Mouse (Mus musculus): ENCODE measurements at regions not wholly inside any gene's neighbourhood (a gene's known extent, or its start where the extent isn't known, plus 50 kb on each side); places are given as distances from the start of the nearest gene placed in this dataset.

DNA sequence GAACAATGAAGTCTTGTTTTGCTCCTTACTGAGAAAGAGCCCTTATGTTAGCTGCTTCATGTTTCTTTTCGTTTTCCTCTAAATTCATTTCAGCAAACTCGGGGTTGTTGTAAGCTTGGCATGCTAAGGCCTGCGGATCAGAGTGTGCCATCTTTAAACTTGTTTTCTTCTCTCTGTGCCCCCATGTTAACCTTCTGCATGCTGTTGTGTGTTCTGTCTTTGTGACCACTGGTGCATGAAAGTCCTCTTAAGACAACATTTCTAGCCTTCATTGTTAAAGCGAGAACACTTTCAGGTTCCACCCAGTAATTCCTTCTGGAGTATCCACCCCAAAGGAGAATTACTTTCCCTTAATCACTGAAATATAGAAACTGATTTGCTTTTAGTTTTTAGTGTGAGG lies 1392.5 kb downstream of the Stim2 start:
- Histone ChIP-seq H3K9me3 (replicated peaks; ENCODE audit: control insufficient read depth, low read length) (no peaks in the 10 kb centered on the region), H3K4me1 (ENCODE audit: control insufficient read depth, insufficient read depth, low read length) (no peaks in the 10 kb centered on the region), H3K4me3 (ENCODE audit: low read depth, low read length) (no peak overlapping the region), H3K9ac (replicated peaks; ENCODE audit: low read length) (no peak overlapping the region), H3K4me2 (ENCODE audit: low read depth, low read length) (no peak overlapping the region), H3K36me3 (replicated peaks; ENCODE audit: control insufficient read depth, insufficient read depth, low read depth, low read length) (no peaks in the 10 kb centered on the region), H3K27ac (replicated peaks; ENCODE audit: low read depth, low read length) (no peak overlapping the region), H3K27me3 (ENCODE audit: control insufficient read depth, insufficient read depth, low read length) (no peaks in the 10 kb centered on the region)
- no peak for ATAC-seq (replicated peaks; ENCODE audit: insufficient number of reproducible peaks, low FRiP score, low TSS enrichment, low read depth)
- 53% methylated on average over 4 of the region's 4 CpGs for WGBS
- DNase-seq (ENCODE audit: low spot score): no peak

DNA sequence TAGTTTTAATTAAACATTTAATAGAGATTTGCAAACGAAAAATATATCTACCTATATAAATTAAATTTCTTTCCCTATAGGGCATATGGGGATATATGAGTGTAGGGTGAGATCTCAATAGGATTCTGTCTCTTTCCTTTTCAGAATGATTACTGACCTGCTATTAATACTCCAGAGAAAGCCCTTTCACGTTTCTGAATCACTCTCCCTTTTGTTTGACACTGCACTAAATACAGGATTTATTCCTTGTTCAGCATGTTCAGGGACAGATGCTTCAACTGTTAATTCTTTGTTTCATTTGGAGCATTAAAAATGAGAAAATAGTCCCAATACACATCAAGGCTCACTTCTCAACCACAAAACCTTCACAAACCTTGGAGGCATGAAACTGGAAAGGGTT lies 1397.7 kb downstream of the Stim2 start:
- no peak overlapping the region for H3K4me2 ChIP-seq (ENCODE audit: low read depth, low read length)
- WGBS: 52% methylated on average over 2 of the region's 2 CpGs
- H3K4me3 ChIP-seq (ENCODE audit: low read depth, low read length): no peak overlapping the region
- no peaks in the 10 kb centered on the region for H3K4me1 ChIP-seq (ENCODE audit: control insufficient read depth, insufficient read depth, low read length)
- no peak for ATAC-seq (replicated peaks; ENCODE audit: insufficient number of reproducible peaks, low FRiP score, low TSS enrichment, low read depth)
- H3K36me3 ChIP-seq (replicated peaks; ENCODE audit: control insufficient read depth, insufficient read depth, low read depth, low read length): no peaks in the 10 kb centered on the region
- no peaks in the 10 kb centered on the region for H3K27me3 ChIP-seq (ENCODE audit: control insufficient read depth, insufficient read depth, low read length)
- H3K9ac ChIP-seq (replicated peaks; ENCODE audit: low read length): no peak overlapping the region
- H3K9me3 ChIP-seq (replicated peaks; ENCODE audit: control insufficient read depth, low read length): no peaks in the 10 kb centered on the region
- H3K27ac ChIP-seq (replicated peaks; ENCODE audit: low read depth, low read length): no peak overlapping the region
- no peak for DNase-seq (ENCODE audit: low spot score)

DNA sequence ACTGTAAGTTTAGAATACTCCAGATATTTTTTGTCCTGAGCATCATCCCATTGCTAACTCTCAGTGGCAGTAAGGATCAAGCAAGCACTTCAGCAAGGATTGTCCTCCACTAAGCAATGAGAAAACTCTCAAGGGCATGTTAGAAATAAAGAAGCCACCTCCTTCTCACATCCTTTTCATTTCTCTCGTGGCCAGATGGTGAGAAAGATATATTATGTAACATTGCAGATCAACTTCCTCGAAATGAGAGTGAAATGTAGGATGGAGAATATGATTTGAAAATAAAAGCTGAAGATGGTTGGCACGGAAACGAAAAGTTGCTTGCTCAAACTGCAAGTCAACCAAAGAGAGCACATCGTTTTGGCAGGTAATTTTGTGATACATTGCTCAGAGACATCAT lies 1417.8 kb downstream of the Stim2 start:
- Histone ChIP-seq H3K4me1 (ENCODE audit: control insufficient read depth, insufficient read depth, low read length) (no peaks in the 10 kb centered on the region), H3K9me3 (replicated peaks; ENCODE audit: control insufficient read depth, low read length) (no peaks in the 10 kb centered on the region), H3K27ac (replicated peaks; ENCODE audit: low read depth, low read length) (no peak overlapping the region), H3K4me2 (ENCODE audit: low read depth, low read length) (no peak overlapping the region), H3K27me3 (ENCODE audit: control insufficient read depth, insufficient read depth, low read length) (no peaks in the 10 kb centered on the region), H3K36me3 (replicated peaks; ENCODE audit: control insufficient read depth, insufficient read depth, low read depth, low read length) (no peaks in the 10 kb centered on the region), H3K9ac (replicated peaks; ENCODE audit: low read length) (no peak overlapping the region), H3K4me3 (ENCODE audit: low read depth, low read length) (no peak overlapping the region)
- DNase-seq (ENCODE audit: low spot score) (no peak), ATAC-seq (replicated peaks; ENCODE audit: insufficient number of reproducible peaks, low FRiP score, low TSS enrichment, low read depth) (no peak)
- 84% methylated on average over 5 of the region's 5 CpGs for WGBS

DNA sequence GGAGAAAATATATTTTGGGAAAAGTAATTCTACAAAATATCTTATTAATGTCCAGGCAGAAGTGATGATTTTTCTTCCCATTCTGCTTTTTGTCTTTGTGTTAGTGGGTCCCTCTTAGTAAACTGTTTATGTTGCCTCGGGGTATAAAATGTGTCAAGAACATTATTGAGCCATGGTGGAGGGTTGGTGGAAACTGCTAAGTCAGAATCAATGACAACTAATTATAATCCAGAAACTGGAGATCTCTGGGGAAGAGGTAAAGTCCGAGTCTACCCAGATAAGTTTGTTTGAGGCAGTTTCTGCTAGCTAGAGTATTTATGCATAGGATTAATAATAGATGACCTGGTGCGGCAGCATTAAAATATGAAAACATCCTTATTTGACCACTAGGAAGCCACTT lies 1440.9 kb downstream of the Stim2 start:
- H3K27me3 ChIP-seq (ENCODE audit: control insufficient read depth, insufficient read depth, low read length): no peaks in the 10 kb centered on the region
- no peak overlapping the region for H3K4me2 ChIP-seq (ENCODE audit: low read depth, low read length)
- no peak overlapping the region for H3K4me3 ChIP-seq (ENCODE audit: low read depth, low read length)
- no peaks in the 10 kb centered on the region for H3K9me3 ChIP-seq (replicated peaks; ENCODE audit: control insufficient read depth, low read length)
- no peaks in the 10 kb centered on the region for H3K4me1 ChIP-seq (ENCODE audit: control insufficient read depth, insufficient read depth, low read length)
- DNase-seq (ENCODE audit: low spot score) (no peak), ATAC-seq (replicated peaks; ENCODE audit: insufficient number of reproducible peaks, low FRiP score, low TSS enrichment, low read depth) (no peak)
- no peak overlapping the region for H3K27ac ChIP-seq (replicated peaks; ENCODE audit: low read depth, low read length)
- no peaks in the 10 kb centered on the region for H3K36me3 ChIP-seq (replicated peaks; ENCODE audit: control insufficient read depth, insufficient read depth, low read depth, low read length)
- WGBS: 75% methylated on average over 3 of the region's 3 CpGs
- H3K9ac ChIP-seq (replicated peaks; ENCODE audit: low read length): no peak overlapping the region

DNA sequence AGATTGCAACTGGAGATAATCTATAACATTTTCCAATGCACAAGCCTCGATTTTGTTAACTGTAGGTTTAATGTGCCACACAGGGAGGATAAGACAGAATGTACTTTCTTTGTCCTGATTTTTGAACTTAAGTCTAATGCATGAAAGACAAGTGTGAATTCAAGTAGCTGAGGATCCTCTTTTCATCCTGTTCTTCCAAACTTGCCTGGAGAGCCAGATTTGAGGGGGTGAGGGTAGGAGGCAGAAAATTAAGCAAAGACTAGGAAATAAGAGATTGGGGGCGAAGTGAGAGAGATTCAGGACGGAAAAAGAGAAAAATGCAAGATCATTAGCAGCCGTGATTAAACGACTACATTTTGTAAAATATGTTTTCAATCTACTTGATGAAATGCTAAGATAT lies 1450.8 kb downstream of the Stim2 start:
- H3K27me3 ChIP-seq (ENCODE audit: control insufficient read depth, insufficient read depth, low read length): no peaks in the 10 kb centered on the region
- no peaks in the 10 kb centered on the region for H3K36me3 ChIP-seq (replicated peaks; ENCODE audit: control insufficient read depth, insufficient read depth, low read depth, low read length)
- no peak overlapping the region for H3K27ac ChIP-seq (replicated peaks; ENCODE audit: low read depth, low read length)
- no peak overlapping the region for H3K9ac ChIP-seq (replicated peaks; ENCODE audit: low read length)
- no peak overlapping the region for H3K4me2 ChIP-seq (ENCODE audit: low read depth, low read length)
- ATAC-seq (replicated peaks; ENCODE audit: insufficient number of reproducible peaks, low FRiP score, low TSS enrichment, low read depth) (no peak), DNase-seq (ENCODE audit: low spot score) (no peak)
- H3K4me1 ChIP-seq (ENCODE audit: control insufficient read depth, insufficient read depth, low read length): no peaks in the 10 kb centered on the region
- H3K9me3 ChIP-seq (replicated peaks; ENCODE audit: control insufficient read depth, low read length): no peaks in the 10 kb centered on the region
- no peak overlapping the region for H3K4me3 ChIP-seq (ENCODE audit: low read depth, low read length)
- WGBS: 78% methylated on average over 5 of the region's 5 CpGs

Measured in embryonic facial prominence, embryonic 11.5 days (tissue).